8 mouse cellular contexts compared by ENCODE assay signal in the genomic region with DNA sequence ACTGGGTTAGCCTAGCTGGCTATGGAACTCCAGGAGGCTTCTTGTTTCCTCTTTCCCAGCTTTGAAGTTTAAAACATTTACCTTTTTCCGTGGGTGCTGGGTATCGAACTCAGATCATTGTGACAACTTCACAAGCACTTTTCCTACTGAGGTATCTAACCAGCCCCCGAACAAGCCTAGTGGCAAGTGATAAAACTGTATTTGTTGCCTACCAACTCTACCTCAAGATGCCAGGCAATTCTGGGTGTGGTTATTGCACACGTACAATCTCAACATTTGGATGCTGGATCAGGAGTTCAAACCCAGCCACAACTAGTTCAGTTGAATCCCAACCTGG. TPM values are rescaled to one million over a fixed set of nuclear protein-coding genes. Genes with fewer than 3 reads are reported as not detected.
DNase-seq lines count a peak whose midpoint lies in the region; ATAC-seq and TF ChIP-seq lines count a peak whose summit lies in the region.

No protein-coding gene starts in this region.

- no peak for TF ChIP-seq POLR2A in ES-Bruce4 (IDR thresholded peaks at IDR 0.05; ENCODE audit: insufficient read depth, low read length)

- ATAC-seq in heart, postnatal 0 days (ENCODE audit: insufficient read depth, low read depth) = no peak
- no peak for ATAC-seq in embryonic facial prominence, embryonic 15.5 days (ENCODE audit: insufficient number of reproducible peaks, low FRiP score, low TSS enrichment, low read depth)
- ATAC-seq in liver, embryonic 16.5 days (ENCODE audit: low read depth) = no peak

- H3K36me3 ChIP-seq in heart, postnatal 0 days (replicated peaks; ENCODE audit: control insufficient read depth, insufficient read depth, low read length) = no peaks in the 10 kb centered on the region
- H3K36me3 ChIP-seq in ES-Bruce4 (ENCODE audit: control insufficient read depth, insufficient read depth, low read length, poor library complexity, severe bottlenecking) = no peaks in the 10 kb centered on the region
- no peaks in the 10 kb centered on the region for H3K36me3 ChIP-seq in embryonic facial prominence, embryonic 15.5 days
- no peaks in the 10 kb centered on the region for H3K36me3 ChIP-seq in liver, embryonic 16.5 days (ENCODE audit: control insufficient read depth, insufficient read depth)

- no peak overlapping the region for H3K4me3 ChIP-seq in heart, postnatal 0 days (ENCODE audit: low read depth, low read length)
- H3K4me3 ChIP-seq in ES-Bruce4 (ENCODE audit: low read depth, low read length) = no peak overlapping the region
- no peak overlapping the region for H3K4me3 ChIP-seq in embryonic facial prominence, embryonic 15.5 days (replicated peaks)
- H3K4me3 ChIP-seq in liver, embryonic 16.5 days (ENCODE audit: low read depth, low read length) = no peak overlapping the region; the same call in 1 of the 2 replicates

- H3K9me3 ChIP-seq in heart, postnatal 0 days (replicated peaks; ENCODE audit: control insufficient read depth, low read length) = no peaks in the 10 kb centered on the region
- no peaks in the 10 kb centered on the region for H3K9me3 ChIP-seq in ES-Bruce4 (replicated peaks; ENCODE audit: control insufficient read depth, insufficient read depth, low read length, poor library complexity, severe bottlenecking)
- H3K9me3 ChIP-seq in embryonic facial prominence, embryonic 15.5 days (replicated peaks) = no peaks in the 10 kb centered on the region
- H3K9me3 ChIP-seq in liver, embryonic 16.5 days (replicated peaks; ENCODE audit: control insufficient read depth, low read length) = no peaks in the 10 kb centered on the region

- 84% methylated on average over 4 of the region's 4 CpGs for WGBS in heart, postnatal 0 days
- WGBS in embryonic facial prominence, embryonic 15.5 days = 87% methylated on average over 4 of the region's 4 CpGs
- WGBS in liver, embryonic 16.5 days (ENCODE audit: insufficient replicate concordance) = 59% methylated on average over 4 of the region's 4 CpGs

- H3K9ac ChIP-seq in heart, postnatal 0 days (replicated peaks; ENCODE audit: low read depth, low read length) = no peak overlapping the region
- peak overlapping the region; percentile 73 for H3K9ac ChIP-seq in ES-Bruce4 (ENCODE audit: low read depth, poor library complexity, severe bottlenecking)
- H3K9ac ChIP-seq in embryonic facial prominence, embryonic 15.5 days = no peak overlapping the region
- no peak overlapping the region for H3K9ac ChIP-seq in liver, embryonic 16.5 days (ENCODE audit: low read depth, low read length)

- intact Hi-C loops in heart, postnatal 10 days (cut with DNase I) = no loop called here

- no peak for TF ChIP-seq EP300 in heart, postnatal 0 days (IDR thresholded peaks at IDR 0.05; ENCODE audit: low read depth)
- no peak for TF ChIP-seq EP300 in ES-Bruce4 (IDR thresholded peaks at IDR 0.05; ENCODE audit: insufficient read depth, low read depth, low read length)

- H3K27ac ChIP-seq in heart, postnatal 0 days (ENCODE audit: low read depth) = no peak overlapping the region
- H3K27ac ChIP-seq in ES-Bruce4 (ENCODE audit: insufficient read depth, low read length) = peak overlapping the region; percentile 41
- peak overlapping the region; percentile 90; the same call in 1 of the 2 replicates for H3K27ac ChIP-seq in embryonic facial prominence, embryonic 15.5 days (replicated peaks)
- H3K27ac ChIP-seq in liver, embryonic 16.5 days (ENCODE audit: low read length) = no peak overlapping the region; the same call in 1 of the 2 replicates

- peak overlapping the region; percentile 77; the same call in 1 of the 2 replicates for H3K4me2 ChIP-seq in heart, postnatal 0 days (ENCODE audit: low read depth, low read length)
- no peak overlapping the region for H3K4me2 ChIP-seq in embryonic facial prominence, embryonic 15.5 days (replicated peaks)
- H3K4me2 ChIP-seq in liver, embryonic 16.5 days (ENCODE audit: low read depth, low read length) = peak overlapping the region; percentile 93

- H3K4me1 ChIP-seq in heart, postnatal 0 days (ENCODE audit: control insufficient read depth, insufficient read depth) = peaks cover 35% of the 10 kb centered on the region
- H3K4me1 ChIP-seq in ES-Bruce4 (ENCODE audit: control insufficient read depth, insufficient read depth, low read length) = peaks cover 7% of the 10 kb centered on the region
- H3K4me1 ChIP-seq in embryonic facial prominence, embryonic 15.5 days = peaks cover 33% of the 10 kb centered on the region
- H3K4me1 ChIP-seq in liver, embryonic 16.5 days (ENCODE audit: control insufficient read depth, low read depth, low read length) = peaks cover 44% of the 10 kb centered on the region

- H3K27me3 ChIP-seq in heart, postnatal 0 days (ENCODE audit: control insufficient read depth, insufficient read depth, low read length) = no peaks in the 10 kb centered on the region
- H3K27me3 ChIP-seq in ES-Bruce4 (ENCODE audit: control insufficient read depth, insufficient read depth, low read length, poor library complexity, severe bottlenecking) = no peaks in the 10 kb centered on the region
- H3K27me3 ChIP-seq in embryonic facial prominence, embryonic 15.5 days = no peaks in the 10 kb centered on the region
- no peaks in the 10 kb centered on the region for H3K27me3 ChIP-seq in liver, embryonic 16.5 days (ENCODE audit: control insufficient read depth, insufficient read depth, low read depth, low read length)

- DNase-seq in heart, postnatal 0 days (ENCODE audit: low spot score) = no peak
- no peak for DNase-seq in heart, postnatal 10 days
- no peak for DNase-seq in ovary, postnatal 14 days (ENCODE audit: low spot score)
- DNase-seq in ovary, adult 18-20 months (ENCODE audit: low spot score) = no peak
- DNase-seq in layer of hippocampus, adult 9-10 months (ENCODE audit: low spot score) = no peak

- TF ChIP-seq CTCF in heart, postnatal 0 days (IDR thresholded peaks at IDR 0.05; ENCODE audit: low read depth) = no peak
- no peak for TF ChIP-seq CTCF in ES-Bruce4 (IDR thresholded peaks at IDR 0.05; ENCODE audit: low read depth, low read length)

RNA-seq across cellular contexts. Expression of gene Pla2g6, which starts 0.7 kb away (rescaled TPM):
- 14.1 and 20.3 TPM in 2 replicates for total RNA-seq in heart, postnatal 0 days (2014; rRNA removed; ENCODE audit: low replicate concordance)
- polyA plus RNA-seq in heart, postnatal 0 days (2015; fragmentation: Nextera tagmentation; extraction: Ambion mirVana) = 7.1 and 7.9 TPM in 2 replicates
- total RNA-seq in heart, postnatal 10 days (2021) = 10 to 100 TPM in 1 of 2 experiments, 1 to 10 TPM in 1; 9.1 to 11.1 TPM
- polyA plus RNA-seq in ES-Bruce4 (2011; ENCODE audit: insufficient read depth, insufficient read length, low read depth, missing spikeins) = 40.2 and 40.6 TPM in 2 replicates
- 16.2 and 17.0 TPM in 2 replicates for polyA plus RNA-seq in embryonic facial prominence, embryonic 15.5 days (2015; fragmentation: Nextera tagmentation; extraction: Ambion mirVana)
- polyA plus RNA-seq in liver, embryonic 16.5 days (2015; fragmentation: Nextera tagmentation; extraction: Ambion mirVana) = 16.7 and 19.5 TPM in 2 replicates

RNA-seq across cellular contexts. Expression of gene Maff, which starts 17.5 kb away (rescaled TPM):
- 12.9 and 19.4 TPM in 2 replicates for total RNA-seq in heart, postnatal 0 days (2014; rRNA removed; ENCODE audit: low replicate concordance)
- 1.8 and 2.9 TPM in 2 replicates for polyA plus RNA-seq in heart, postnatal 0 days (2015; fragmentation: Nextera tagmentation; extraction: Ambion mirVana)
- total RNA-seq in heart, postnatal 10 days (2021) = 1 to 10 TPM; 4.8 to 6.0 TPM
- polyA plus RNA-seq in ES-Bruce4 (2011; ENCODE audit: insufficient read depth, insufficient read length, low read depth, missing spikeins) = 12.3 and 14.5 TPM in 2 replicates
- polyA plus RNA-seq in embryonic facial prominence, embryonic 15.5 days (2015; fragmentation: Nextera tagmentation; extraction: Ambion mirVana) = 3.5 and 3.7 TPM in 2 replicates
- 2.3 and 3.3 TPM in 2 replicates for polyA plus RNA-seq in liver, embryonic 16.5 days (2015; fragmentation: Nextera tagmentation; extraction: Ambion mirVana)

RNA-seq across cellular contexts. Expression of gene Baiap2l2, which starts 43.6 kb away (rescaled TPM):
- total RNA-seq in heart, postnatal 0 days (2014; rRNA removed; ENCODE audit: low replicate concordance) = 0.23 and 0.27 TPM in 2 replicates
- 2.2 and 4.5 TPM in 2 replicates for polyA plus RNA-seq in heart, postnatal 0 days (2015; fragmentation: Nextera tagmentation; extraction: Ambion mirVana)
- total RNA-seq in heart, postnatal 10 days (2021) = under 1 TPM in 1 of 2 experiments, not detected in 1; 0.62 TPM
- polyA plus RNA-seq in ES-Bruce4 (2011; ENCODE audit: insufficient read depth, insufficient read length, low read depth, missing spikeins) = 0.69 and 1.8 TPM in 2 replicates
- 16.1 and 18.5 TPM in 2 replicates for polyA plus RNA-seq in embryonic facial prominence, embryonic 15.5 days (2015; fragmentation: Nextera tagmentation; extraction: Ambion mirVana)
- 1.7 and 2.6 TPM in 2 replicates for polyA plus RNA-seq in liver, embryonic 16.5 days (2015; fragmentation: Nextera tagmentation; extraction: Ambion mirVana)

Comparison
In these comparisons a context has a peak if more than half of its experiments do, and no peak if none do; other contexts are left out.
1. H3K27ac ChIP-seq: peak in ES-Bruce4 (single experiment) and embryonic facial prominence, embryonic 15.5 days (single experiment); none in heart, postnatal 0 days (single experiment) and liver, embryonic 16.5 days (single experiment).